Mouse (Mus musculus) MEL (cell line): ENCODE data around the gene Sec24d. TPM values are rescaled to one million over a fixed set of nuclear protein-coding genes. Genes with fewer than 3 reads are reported as not detected.

Experiments used
- DNase-seq: peaks from one replicate; pipeline ENCODE4 v3.0.0; 2011; ENCODE audit warnings: low read depth, low spot score
- H3K27ac ChIP-seq: 2 replicates; pipeline ENCODE4 v1.5.1; 2012; ENCODE audit warnings: low read depth, mild to moderate bottlenecking, control low read depth, low read length, moderate library complexity; ENCODE audit not compliant: control insufficient read depth
- H3K27me3 ChIP-seq, 2 experiments: fragments of 150-350 bp in 1 of 2; sonication (generic) in 1 of 2; 2 replicates each; pipeline ENCODE4 v1.6.1; 2012; ENCODE audit warnings: low read length in 2 of 2, mild to moderate bottlenecking in 2 of 2, improper control_type of control experiment in 1 of 2, moderate library complexity in 1 of 2; ENCODE audit not compliant: insufficient read depth in 2 of 2, control insufficient read depth in 1 of 2
- H3K36me3 ChIP-seq, 2 experiments: 2 replicates each; pipeline ENCODE4 v1.6.1; 2012 to 2014; ENCODE audit warnings: low read length in 2 of 2, improper control_type of control experiment in 1 of 2, inconsistent platforms in 1 of 2, mild to moderate bottlenecking in 1 of 2; ENCODE audit not compliant: insufficient read depth in 2 of 2, control insufficient read depth in 1 of 2
- H3K4me1 ChIP-seq, 2 experiments: fragments of 150-350 bp in 1 of 2; sonication (generic) in 1 of 2; 2 replicates each; pipeline ENCODE4 v1.6.1; 2012; ENCODE audit warnings: low read length in 2 of 2, improper control_type of control experiment in 1 of 2, mild to moderate bottlenecking in 1 of 2; ENCODE audit not compliant: insufficient read depth in 2 of 2, control insufficient read depth in 1 of 2
- H3K4me3 ChIP-seq, 2 experiments: fragments of 150-350 bp in 1 of 2; sonication (generic) in 1 of 2; 2 replicates each; pipeline ENCODE4 v1.5.1; 2012; ENCODE audit warnings: low read depth in 2 of 2, low read length in 2 of 2, mild to moderate bottlenecking in 2 of 2, moderate library complexity in 2 of 2, control low read depth in 1 of 2, improper control_type of control experiment in 1 of 2; ENCODE audit not compliant: control insufficient read depth in 1 of 2, insufficient read depth in 1 of 2
- H3K79me2 ChIP-seq: 2 replicates; pipeline ENCODE4 v1.6.1; 2012; ENCODE audit warnings: mild to moderate bottlenecking, low read length, moderate library complexity; ENCODE audit not compliant: control insufficient read depth, poor library complexity, insufficient read depth
- H3K9ac ChIP-seq: 2 replicates; pipeline ENCODE4 v1.6.1; 2012; ENCODE audit warnings: low read depth, mild to moderate bottlenecking, control low read depth, low read length, moderate library complexity; ENCODE audit not compliant: control insufficient read depth, poor library complexity, severe bottlenecking
- H3K9me3 ChIP-seq: fragments of 150-350 bp; sonication (generic); replicated peaks from 2 replicates; pipeline ENCODE4 v1.6.1; 2012; ENCODE audit warnings: mild to moderate bottlenecking, low read length, improper control_type of control experiment, moderate library complexity; ENCODE audit not compliant: insufficient read depth
- BHLHE40 ChIP-seq: IDR thresholded peaks from 2 replicates; pipeline ENCODE4 v1.6.1; 2012; ENCODE audit warnings: low read depth, mild to moderate bottlenecking, inconsistent platforms, low read length, improper control_type of control experiment, borderline replicate concordance
- CHD1 ChIP-seq: IDR thresholded peaks from 2 replicates; pipeline ENCODE4 v1.6.1; 2012; ENCODE audit warnings: low read depth, mild to moderate bottlenecking, inconsistent platforms, low read length, improper control_type of control experiment
- CTCF ChIP-seq, 3 experiments: IDR thresholded peaks in 2 of 3; conservative IDR thresholded peaks in 1 of 3; 2 replicates each; pipeline ENCODE4 v1.5.1; 2011 to 2012; ENCODE audit warnings: low read length in 3 of 3, low read depth in 2 of 3, mild to moderate bottlenecking in 2 of 3, improper control_type of control experiment in 1 of 3, inconsistent platforms in 1 of 3, mixed read lengths in 1 of 3, moderate library complexity in 1 of 3; ENCODE audit not compliant: control insufficient read depth in 1 of 3, insufficient read depth in 1 of 3, poor library complexity in 1 of 3, severe bottlenecking in 1 of 3
- E2F4 ChIP-seq: IDR thresholded peaks from 2 replicates; pipeline ENCODE4 v1.6.1; 2011; ENCODE audit warnings: low read depth, low read length, improper control_type of control experiment, borderline replicate concordance
- ELF1 ChIP-seq: IDR thresholded peaks from 2 replicates; pipeline ENCODE4 v1.6.1; 2014; ENCODE audit warnings: low read depth, mild to moderate bottlenecking, inconsistent platforms, low read length, improper control_type of control experiment, moderate library complexity
- GATA1 ChIP-seq: IDR thresholded peaks from 2 replicates; pipeline ENCODE4 v1.6.1; 2011; ENCODE audit warnings: low read depth, low read length, improper control_type of control experiment
- HCFC1 ChIP-seq: IDR thresholded peaks from 2 replicates; pipeline ENCODE4 v1.6.1; 2012; ENCODE audit warnings: low read depth, mild to moderate bottlenecking, inconsistent platforms, low read length, improper control_type of control experiment, moderate library complexity
- MAFK ChIP-seq: IDR thresholded peaks from 2 replicates; pipeline ENCODE4 v1.6.1; 2011; ENCODE audit warnings: low read depth, mild to moderate bottlenecking, low read length, improper control_type of control experiment, borderline replicate concordance
- MAX ChIP-seq: IDR thresholded peaks from 2 replicates; pipeline ENCODE4 v1.6.1; 2011; ENCODE audit warnings: low read length, improper control_type of control experiment
- MAZ ChIP-seq: IDR thresholded peaks from 2 replicates; pipeline ENCODE4 v1.6.1; 2012; ENCODE audit warnings: low read depth, mild to moderate bottlenecking, inconsistent platforms, low read length, improper control_type of control experiment
- MYC ChIP-seq: IDR thresholded peaks from 2 replicates; pipeline ENCODE4 v1.6.1; 2011; ENCODE audit warnings: low read depth, mild to moderate bottlenecking, low read length, improper control_type of control experiment, moderate library complexity
- NELFE ChIP-seq: IDR thresholded peaks from 2 replicates; pipeline ENCODE4 v1.6.1; 2011; ENCODE audit warnings: low read depth, low read length, improper control_type of control experiment
- POLR2A ChIP-seq, 2 experiments: IDR thresholded peaks; 2 replicates each; pipeline ENCODE4 v1.6.1; 2011 to 2012; ENCODE audit warnings: low read length in 2 of 2, mild to moderate bottlenecking in 2 of 2, control low read depth in 1 of 2, improper control_type of control experiment in 1 of 2, low read depth in 1 of 2, moderate library complexity in 1 of 2; ENCODE audit not compliant: control insufficient read depth in 1 of 2, insufficient read depth in 1 of 2, poor library complexity in 1 of 2
- POLR2AphosphoS5 ChIP-seq: IDR thresholded peaks from 2 replicates; pipeline ENCODE4 v1.6.1; 2012; ENCODE audit warnings: low read depth, borderline replicate concordance, mild to moderate bottlenecking, inconsistent platforms, low read length, moderate library complexity, mixed read lengths
- RAD21 ChIP-seq: IDR thresholded peaks from 2 replicates; pipeline ENCODE4 v1.6.1; 2011; ENCODE audit warnings: mild to moderate bottlenecking, low read depth, low read length, improper control_type of control experiment
- RCOR1 ChIP-seq: IDR thresholded peaks from 2 replicates; pipeline ENCODE4 v1.6.1; 2012; ENCODE audit warnings: low read depth, mild to moderate bottlenecking, inconsistent platforms, low read length, improper control_type of control experiment
- SIN3A ChIP-seq: IDR thresholded peaks from 2 replicates; pipeline ENCODE4 v1.6.1; 2012; ENCODE audit warnings: low read length, improper control_type of control experiment, inconsistent platforms
- SMC3 ChIP-seq: IDR thresholded peaks from 2 replicates; pipeline ENCODE4 v1.6.1; 2011; ENCODE audit warnings: low read depth, low read length, improper control_type of control experiment
- TAL1 ChIP-seq: IDR thresholded peaks from 2 replicates; pipeline ENCODE4 v1.6.1; 2012; ENCODE audit warnings: mild to moderate bottlenecking, inconsistent platforms, low read length, moderate library complexity, mixed read lengths
- TCF12 ChIP-seq: IDR thresholded peaks from 2 replicates; pipeline ENCODE4 v1.6.1; 2014; ENCODE audit warnings: low read depth, mild to moderate bottlenecking, inconsistent platforms, low read length, improper control_type of control experiment, moderate library complexity
- USF1 ChIP-seq: IDR thresholded peaks from 2 replicates; pipeline ENCODE4 v1.6.1; 2014; ENCODE audit warnings: low read depth, mild to moderate bottlenecking, inconsistent platforms, low read length, improper control_type of control experiment, moderate library complexity
- ZC3H11A ChIP-seq: IDR thresholded peaks from 2 replicates; pipeline ENCODE4 v1.6.1; 2012; ENCODE audit warnings: low read depth, mild to moderate bottlenecking, inconsistent platforms, low read length, improper control_type of control experiment
- ZKSCAN1 ChIP-seq: IDR thresholded peaks from 2 replicates; pipeline ENCODE4 v1.6.1; 2012; ENCODE audit warnings: low read depth, mild to moderate bottlenecking, inconsistent platforms, low read length, improper control_type of control experiment, moderate library complexity
- polyA plus RNA-seq, 2 experiments: library from polyadenylated mRNA; stranded (reverse) in 1 of 2; unstranded in 1 of 2; fragments of >175 nt in 1 of 2; fragments of >200 nt in 1 of 2; gene quantifications; 2 replicates each; pipeline versions ENCODE4 v1.2.1 to v1.2.4; 2012; ENCODE audit warnings: low replicate concordance in 2 of 2, low read depth in 1 of 2; ENCODE audit not compliant: insufficient read length in 2 of 2, insufficient read depth in 1 of 2, missing spikeins in 1 of 2
- total RNA-seq: library from RNA; depleted of rRNA; stranded (reverse); fragments of 300-350 nt; gene quantifications from 2 replicates; pipeline ENCODE4 v1.2.3, GENCODE M21; 2012

The Sec24d gene
- total and polyA plus RNA-seq, 3 experiments, result 10.3 to 23.9 TPM; not detected in 1

- TF ChIP-seq BHLHE40 (no peak), MAFK (no peak), HCFC1 (no peak), MAX (no peak), ELF1 (no peak), TAL1 (no peak), USF1 (no peak), ZKSCAN1 (no peak), RCOR1 (no peak), ZC3H11A (no peak), NELFE (no peak)
- DNase-seq, result no peak
- Histone ChIP-seq H3K4me1 (no peaks in the 10 kb centered on the region), H3K9me3 (no peaks in the 10 kb centered on the region), H3K4me3 (no peak overlapping the region), H3K79me2 (no peaks in the 10 kb centered on the region), H3K27ac (no peak overlapping the region), H3K27me3 (no peaks in the 10 kb centered on the region), H3K9ac (no peak overlapping the region), H3K36me3 (peaks cover 0 to under 1% of the 10 kb centered on the region in 2 experiments; a peak in 1 of 4 replicates)
Observed at GRCm38 (mm10) chr3:123348080-123348802, 81.0 kb downstream of the Sec24d start.

DNA sequence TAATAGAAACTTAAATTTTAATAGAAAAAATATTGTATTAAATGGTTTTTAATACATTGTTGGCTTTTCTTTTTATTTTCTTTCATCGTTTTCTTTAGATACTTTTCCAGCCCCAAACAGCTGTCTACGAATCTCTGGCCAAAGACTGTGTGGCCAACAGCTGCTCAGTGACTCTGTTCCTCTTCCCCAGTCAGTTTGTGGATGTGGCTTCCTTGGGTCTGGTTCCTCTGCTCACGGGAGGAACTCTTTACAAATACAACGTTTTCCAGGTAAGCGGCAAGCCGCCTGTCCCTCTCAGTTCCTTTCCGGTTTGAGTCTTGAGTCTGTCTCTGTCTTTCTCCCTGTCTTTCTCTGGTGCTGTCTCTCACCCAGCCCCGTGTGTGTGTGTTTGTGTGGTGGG, 83.3 kb downstream of the Sec24d start:
- H3K27me3 ChIP-seq, result no peaks in the 10 kb centered on the region
- H3K27ac ChIP-seq, result no peak overlapping the region
- H3K36me3 ChIP-seq, result peaks cover 0 to 3% of the 10 kb centered on the region in 2 experiments; a peak in 1 of 4 replicates
- no peaks in the 10 kb centered on the region for H3K4me1 ChIP-seq
- no peak overlapping the region for H3K4me3 ChIP-seq
- no peak for TF ChIP-seq MAZ
- TF ChIP-seq MYC, result no peak
- TF ChIP-seq CTCF (IDR thresholded peaks at IDR 0.05 in 2 of 3, conservative IDR thresholded peaks at IDR 0.05 in 1 of 3; ENCODE audit: control insufficient read depth in 1 of 3, insufficient read depth in 1 of 3, low read depth in 2 of 3, low read length in 3 of 3, poor library complexity in 1 of 3, severe bottlenecking in 1 of 3), result no peak
- TF ChIP-seq POLR2AphosphoS5, result no peak
- TF ChIP-seq POLR2A (IDR thresholded peaks at IDR 0.05; ENCODE audit: control insufficient read depth in 1 of 2, insufficient read depth in 1 of 2, low read depth in 1 of 2, low read length in 2 of 2, poor library complexity in 1 of 2), result no peak
- no peak for TF ChIP-seq CHD1
- TF ChIP-seq E2F4, result no peak
- TF ChIP-seq TCF12, result no peak
- TF ChIP-seq SIN3A, result no peak
- TF ChIP-seq ELF1, result no peak
- no peak for TF ChIP-seq GATA1
- TF ChIP-seq RAD21, result no peak
- no peak for TF ChIP-seq SMC3
- no peak for TF ChIP-seq USF1
- no peaks in the 10 kb centered on the region for H3K9me3 ChIP-seq
- no peak for DNase-seq
- H3K9ac ChIP-seq, result no peak overlapping the region
- no peaks in the 10 kb centered on the region for H3K79me2 ChIP-seq
